Comparison of ENCODE assay signal across 12 mouse cellular contexts in the genomic region with DNA sequence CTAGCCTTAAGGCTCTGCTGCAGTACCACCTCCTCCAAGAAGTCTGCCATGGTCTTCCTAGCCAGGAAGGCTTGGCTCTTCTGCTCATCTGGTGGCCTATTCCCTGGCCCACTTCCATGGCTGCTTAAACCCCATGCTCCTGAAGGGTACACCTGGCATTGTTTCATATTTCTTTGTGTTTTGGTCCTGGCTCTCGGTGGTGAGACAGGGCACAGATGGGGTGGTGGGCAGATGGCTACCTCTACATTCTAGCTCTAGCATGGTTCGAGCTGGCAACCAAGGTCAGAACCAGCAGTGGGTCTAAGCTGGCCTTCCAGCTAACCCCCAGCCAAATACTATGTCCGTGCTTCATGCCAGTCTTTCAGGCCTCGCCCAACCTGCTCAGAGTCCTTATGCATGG. TPM values are rescaled to one million over a fixed set of nuclear protein-coding genes. Genes with fewer than 3 reads are reported as not detected.
DNase-seq lines count a peak whose midpoint lies in the region; ATAC-seq and TF ChIP-seq lines count a peak whose summit lies in the region.
"Had no signal": no experiment of that assay in that cellular context is flagged by ENCODE, and none has a peak within 500 bp of the region (broad histone marks: within the 10 kb centered on the region; RNA-seq: fewer than 3 reads in every experiment).

No protein-coding gene starts in this region.

- H3K4me2 ChIP-seq in kidney, embryonic 14.5 days (replicated peaks; ENCODE audit: low read depth, low read length), result peak overlapping the region; percentile 56
- H3K4me2 ChIP-seq in embryonic facial prominence, embryonic 12.5 days (replicated peaks), result 0 out of 2 replicates have a peak overlapping the region, but pooled peaks have one; percentile 4
- peak overlapping the region; percentile 43; the same call in 1 of the 2 replicates for H3K4me2 ChIP-seq in intestine, postnatal 0 days (replicated peaks; ENCODE audit: low read depth)
- H3K4me2 ChIP-seq: neural tube, embryonic 13.5 days had no signal

- no peak for ATAC-seq in kidney, embryonic 14.5 days (ENCODE audit: low FRiP score, low TSS enrichment)
- ATAC-seq in embryonic facial prominence, embryonic 12.5 days (ENCODE audit: insufficient number of reproducible peaks, insufficient read depth, low FRiP score, low TSS enrichment), result no peak
- no peak for ATAC-seq in intestine, postnatal 0 days

- no peaks in the 10 kb centered on the region for H3K9me3 ChIP-seq in kidney, embryonic 14.5 days (ENCODE audit: control insufficient read depth, low read length)
- H3K9me3 ChIP-seq in embryonic facial prominence, embryonic 12.5 days, result no peaks in the 10 kb centered on the region
- H3K9me3 ChIP-seq in intestine, postnatal 0 days (ENCODE audit: control insufficient read depth), result no peaks in the 10 kb centered on the region
- H3K9me3 ChIP-seq: G1E; neural tube, embryonic 13.5 days had no signal

- no peak for TF ChIP-seq CTCF in intestine, postnatal 0 days (IDR thresholded peaks at IDR 0.05; ENCODE audit: low read depth)

- no peak for DNase-seq in kidney, adult 8-10 months
- peak; percentile 87 for DNase-seq in brain, adult 2 months (ENCODE audit: low read depth, low spot score)
- no peak for DNase-seq in spleen, postnatal 14 days (ENCODE audit: low spot score in 2 of 2)
- DNase-seq in thymus, postnatal 10 days (ENCODE audit: low spot score in 2 of 2), result no peak
- DNase-seq: right cerebral cortex, postnatal 25 days had no signal

- peak overlapping the region; percentile 33 for H3K4me3 ChIP-seq in kidney, embryonic 14.5 days (ENCODE audit: low read length)
- no peak overlapping the region for H3K4me3 ChIP-seq in embryonic facial prominence, embryonic 12.5 days
- H3K4me3 ChIP-seq in intestine, postnatal 0 days (ENCODE audit: low read depth, low read length), result 0 out of 2 replicates have a peak overlapping the region, but pooled peaks have one; percentile 8
- H3K4me3 ChIP-seq: neural tube, embryonic 13.5 days had no signal

- H3K4me1 ChIP-seq in kidney, embryonic 14.5 days (ENCODE audit: control insufficient read depth, insufficient read depth, low read length), result peaks cover 71% of the 10 kb centered on the region
- H3K4me1 ChIP-seq in embryonic facial prominence, embryonic 12.5 days, result peaks cover 47% of the 10 kb centered on the region
- H3K4me1 ChIP-seq in intestine, postnatal 0 days (replicated peaks; ENCODE audit: control insufficient read depth, insufficient read depth, low read length), result no peaks in the 10 kb centered on the region

- H3K27me3 ChIP-seq in kidney, embryonic 14.5 days (ENCODE audit: control insufficient read depth, insufficient read depth, low read length), result no peaks in the 10 kb centered on the region
- no peaks in the 10 kb centered on the region for H3K27me3 ChIP-seq in embryonic facial prominence, embryonic 12.5 days
- H3K27me3 ChIP-seq in intestine, postnatal 0 days (replicated peaks; ENCODE audit: control insufficient read depth, insufficient read depth, low read length), result no peaks in the 10 kb centered on the region
- H3K27me3 ChIP-seq: neural tube, embryonic 13.5 days had no signal

- H3K27ac ChIP-seq in kidney, embryonic 14.5 days (ENCODE audit: low read depth, low read length), result peak overlapping the region; percentile 95
- H3K27ac ChIP-seq in embryonic facial prominence, embryonic 12.5 days, result peak overlapping the region; percentile 88; the same call in 1 of the 2 replicates
- peak overlapping the region; percentile 5; the same call in 1 of the 2 replicates for H3K27ac ChIP-seq in intestine, postnatal 0 days (ENCODE audit: low read depth, low read length)
- H3K27ac ChIP-seq: neural tube, embryonic 13.5 days had no signal

- 81% methylated on average over 4 of the region's 4 CpGs for WGBS in kidney, embryonic 14.5 days
- WGBS in embryonic facial prominence, embryonic 12.5 days, result 92% methylated on average over 4 of the region's 4 CpGs
- 88% methylated on average over 4 of the region's 4 CpGs for WGBS in intestine, postnatal 0 days

- peak overlapping the region; percentile 49; the same call in 1 of the 2 replicates for H3K9ac ChIP-seq in kidney, embryonic 14.5 days (ENCODE audit: low read depth, low read length)
- H3K9ac ChIP-seq in embryonic facial prominence, embryonic 12.5 days, result no peak overlapping the region; the same call in 1 of the 2 replicates
- H3K9ac ChIP-seq in intestine, postnatal 0 days (ENCODE audit: low read depth, low read length), result peak overlapping the region; percentile 22; the same call in 1 of the 2 replicates

- H3K36me3 ChIP-seq in kidney, embryonic 14.5 days (ENCODE audit: control insufficient read depth, insufficient read depth, low read length), result no peaks in the 10 kb centered on the region; the same call in 1 of the 2 replicates
- no peaks in the 10 kb centered on the region for H3K36me3 ChIP-seq in embryonic facial prominence, embryonic 12.5 days
- no peaks in the 10 kb centered on the region for H3K36me3 ChIP-seq in intestine, postnatal 0 days (ENCODE audit: control insufficient read depth, insufficient read depth)
- H3K36me3 ChIP-seq: G1E; neural tube, embryonic 13.5 days had no signal

RNA-seq across cellular contexts. Expression of a gene that starts 12.3 kb away (rescaled TPM):
- polyA plus RNA-seq in kidney, embryonic 14.5 days (2014; fragmentation: Nextera tagmentation; extraction: Ambion mirVana), result 92.8 and 124 TPM in 2 replicates
- 24.5 and 24.7 TPM in 2 replicates for polyA plus RNA-seq in embryonic facial prominence, embryonic 12.5 days (2016; fragmentation: Nextera tagmentation; extraction: Ambion mirVana)
- 55.2 and 61.8 TPM in 2 replicates for polyA plus RNA-seq in intestine, postnatal 0 days (2015; fragmentation: Nextera tagmentation; extraction: Ambion mirVana)

RNA-seq across cellular contexts. Expression of a gene that starts 25.7 kb away (rescaled TPM):
- polyA plus RNA-seq in kidney, embryonic 14.5 days (2014; fragmentation: Nextera tagmentation; extraction: Ambion mirVana), result 3.2 and 3.5 TPM in 2 replicates
- 4.6 and 6.9 TPM in 2 replicates for polyA plus RNA-seq in embryonic facial prominence, embryonic 12.5 days (2016; fragmentation: Nextera tagmentation; extraction: Ambion mirVana)
- 3.0 TPM in 2 replicates for polyA plus RNA-seq in intestine, postnatal 0 days (2015; fragmentation: Nextera tagmentation; extraction: Ambion mirVana)
- polyA plus RNA-seq: G1E; liver, adult 2 months had no signal

RNA-seq across cellular contexts. Expression of a gene that starts 31.3 kb away (rescaled TPM):
- 3.1 and 3.7 TPM in 2 replicates for polyA plus RNA-seq in kidney, embryonic 14.5 days (2014; fragmentation: Nextera tagmentation; extraction: Ambion mirVana)
- polyA plus RNA-seq in embryonic facial prominence, embryonic 12.5 days (2016; fragmentation: Nextera tagmentation; extraction: Ambion mirVana), result 7.1 and 9.6 TPM in 2 replicates
- polyA plus RNA-seq in intestine, postnatal 0 days (2015; fragmentation: Nextera tagmentation; extraction: Ambion mirVana), result 1.9 and 2.4 TPM in 2 replicates
- polyA plus RNA-seq: liver, adult 2 months had no signal

RNA-seq across cellular contexts. Expression of a gene that starts 38.3 kb away (rescaled TPM):
- polyA plus RNA-seq in kidney, embryonic 14.5 days (2014; fragmentation: Nextera tagmentation; extraction: Ambion mirVana), result not detected in 2 replicates
- polyA plus RNA-seq in embryonic facial prominence, embryonic 12.5 days (2016; fragmentation: Nextera tagmentation; extraction: Ambion mirVana), result 0.35 TPM in 1 of 2 replicates, not detected in the other
- polyA plus RNA-seq in intestine, postnatal 0 days (2015; fragmentation: Nextera tagmentation; extraction: Ambion mirVana), result 0.60 and 1.3 TPM in 2 replicates
- polyA plus RNA-seq: forebrain, embryonic 11.5 days; G1E; liver, adult 2 months; neural tube, embryonic 13.5 days had no signal

RNA-seq across cellular contexts. Expression of a gene that starts 59.5 kb away (rescaled TPM):
- polyA plus RNA-seq in kidney, embryonic 14.5 days (2014; fragmentation: Nextera tagmentation; extraction: Ambion mirVana), result 30.3 and 33.4 TPM in 2 replicates
- polyA plus RNA-seq in embryonic facial prominence, embryonic 12.5 days (2016; fragmentation: Nextera tagmentation; extraction: Ambion mirVana), result 19.8 and 32.6 TPM in 2 replicates
- 26.7 and 33.0 TPM in 2 replicates for polyA plus RNA-seq in intestine, postnatal 0 days (2015; fragmentation: Nextera tagmentation; extraction: Ambion mirVana)

Comparison
In these comparisons a context has a peak if more than half of its experiments do, and no peak if none do; other contexts are left out.
1. H3K27ac ChIP-seq: peak in every context shown above with its lines; median percentile 95 in kidney, embryonic 14.5 days; 88 in embryonic facial prominence, embryonic 12.5 days; 5 in intestine, postnatal 0 days.
2. H3K4me2 ChIP-seq: peak in every context shown above with its lines; median percentile 56 in kidney, embryonic 14.5 days; 43 in intestine, postnatal 0 days; 4 in embryonic facial prominence, embryonic 12.5 days.